Mouse (Mus musculus) bone marrow macrophage, adult 2 months (primary cell): ENCODE data around the gene Catspere2.

Source experiments
- CTCF ChIP-seq: IDR thresholded peaks from 2 replicates; pipeline ENCODE4 v1.5.1; 2012; ENCODE audit warnings: low read depth, mild to moderate bottlenecking, low read length, moderate library complexity
- POLR2A ChIP-seq: IDR thresholded peaks from 2 replicates; pipeline ENCODE4 v1.6.1; 2012; ENCODE audit warnings: mild to moderate bottlenecking, low read depth, low read length, borderline replicate concordance

DNA sequence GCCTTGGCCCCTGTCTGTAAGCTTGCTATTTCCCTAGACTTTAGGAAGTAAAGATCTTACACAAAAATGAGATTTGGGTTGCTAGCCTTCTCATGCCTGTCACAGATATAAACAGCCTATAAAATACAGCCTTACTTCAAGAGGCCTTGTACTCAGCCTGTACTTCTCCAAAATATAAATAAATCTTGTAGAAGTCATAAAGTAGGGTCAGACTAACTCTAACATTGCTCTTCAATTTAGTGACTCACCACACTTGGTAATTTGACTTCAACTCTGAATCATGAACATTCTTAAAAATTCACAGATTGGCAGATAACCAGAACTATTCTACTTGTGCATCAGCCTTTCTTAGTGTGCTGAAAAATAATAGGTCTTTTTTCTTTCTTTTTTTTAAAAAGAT is 233.9 kb downstream of the Catspere2 start:
- TF ChIP-seq CTCF (no peak), POLR2A (no peak)
